Mouse (Mus musculus): ENCODE data around the gene Alpl.

Alpl gene

GRCm38 (mm10) chr4:137772438-137773056 is 23.6 kb downstream of the Alpl start:
- DNase-seq (ENCODE audit: inconsistent age in 2 of 2, low spot score in 1 of 2) = no peak

- DNase-seq (ENCODE audit: inconsistent age in 2 of 2, low spot score in 1 of 2) = no peak
These were observed 24.4 kb downstream of the Alpl start for GRCm38 (mm10) chr4:137771749-137772148.

GRCm38 (mm10) chr4:137770901-137771612 is 25.1 kb downstream of the Alpl start:
- DNase-seq (ENCODE audit: inconsistent age in 2 of 2, low spot score in 1 of 2) = peak in 1 of 2 experiments; percentile 58

GRCm38 (mm10) chr4:137769635-137770034 is 26.5 kb downstream of the Alpl start:
- DNase-seq (ENCODE audit: inconsistent age in 2 of 2, low spot score in 1 of 2) = peak in 1 of 2 experiments; percentile 53

GRCm38 (mm10) chr4:137768831-137769230 is 27.4 kb downstream of the Alpl start:
- peak in 1 of 2 experiments; percentile 51 for DNase-seq (ENCODE audit: inconsistent age in 2 of 2, low spot score in 1 of 2)

- DNase-seq (ENCODE audit: inconsistent age in 2 of 2, low spot score in 1 of 2) = no peak
These were observed 27.8 kb downstream of the Alpl start for GRCm38 (mm10) chr4:137768381-137768780.

GRCm38 (mm10) chr4:137766365-137766764 is 29.8 kb downstream of the Alpl start:
- DNase-seq (ENCODE audit: inconsistent age in 2 of 2, low spot score in 1 of 2) = no peak

- peak; percentile 84 to 92 for DNase-seq (ENCODE audit: inconsistent age in 2 of 2, low spot score in 1 of 2)
These were observed 30.6 kb downstream of the Alpl start for GRCm38 (mm10) chr4:137765554-137765971.

GRCm38 (mm10) chr4:137764621-137765020 is 31.6 kb downstream of the Alpl start:
- no peak for DNase-seq (ENCODE audit: inconsistent age in 2 of 2, low spot score in 1 of 2)

- peak in 1 of 2 experiments; percentile 73 for DNase-seq (ENCODE audit: inconsistent age in 2 of 2, low spot score in 1 of 2)
These were observed 32.2 kb downstream of the Alpl start for GRCm38 (mm10) chr4:137763920-137764495.

GRCm38 (mm10) chr4:137762886-137763285 is 33.3 kb downstream of the Alpl start:
- DNase-seq (ENCODE audit: inconsistent age in 2 of 2, low spot score in 1 of 2) = no peak

GRCm38 (mm10) chr4:137754446-137754845 is 41.7 kb downstream of the Alpl start:
- no peak for DNase-seq (ENCODE audit: inconsistent age in 2 of 2, low spot score in 1 of 2)

- DNase-seq (ENCODE audit: inconsistent age in 2 of 2, low spot score in 1 of 2) = no peak
These were observed 43.0 kb downstream of the Alpl start for GRCm38 (mm10) chr4:137753199-137753598.

- peak; percentile 63 to 67 for DNase-seq (ENCODE audit: inconsistent age in 2 of 2, low spot score in 1 of 2)
These were observed 43.7 kb downstream of the Alpl start for GRCm38 (mm10) chr4:137752471-137752870.

GRCm38 (mm10) chr4:137751717-137752116 is 44.5 kb downstream of the Alpl start:
- peak; percentile 71 to 77 for DNase-seq (ENCODE audit: inconsistent age in 2 of 2, low spot score in 1 of 2)

GRCm38 (mm10) chr4:137751310-137751709 is 44.9 kb downstream of the Alpl start:
- DNase-seq (ENCODE audit: inconsistent age in 2 of 2, low spot score in 1 of 2) = no peak

GRCm38 (mm10) chr4:137750121-137750520 is 46.1 kb downstream of the Alpl start:
- DNase-seq (ENCODE audit: inconsistent age in 2 of 2, low spot score in 1 of 2) = no peak

- DNase-seq (ENCODE audit: inconsistent age in 2 of 2, low spot score in 1 of 2) = no peak
These were observed 46.5 kb downstream of the Alpl start for GRCm38 (mm10) chr4:137749680-137750079.

- no peak for DNase-seq (ENCODE audit: inconsistent age in 2 of 2, low spot score in 1 of 2)
These were observed 47.5 kb downstream of the Alpl start for GRCm38 (mm10) chr4:137748726-137749125.

- DNase-seq (ENCODE audit: inconsistent age in 2 of 2, low spot score in 1 of 2) = no peak
These were observed 48.6 kb downstream of the Alpl start for GRCm38 (mm10) chr4:137747590-137747989.

- peak in 1 of 2 experiments; percentile 44 for DNase-seq (ENCODE audit: inconsistent age in 2 of 2, low spot score in 1 of 2)
These were observed 49.1 kb downstream of the Alpl start for GRCm38 (mm10) chr4:137747091-137747490.

GRCm38 (mm10) chr4:137744433-137744918 is 51.7 kb downstream of the Alpl start:
- peak; percentile 50 to 71 for DNase-seq (ENCODE audit: inconsistent age in 2 of 2, low spot score in 1 of 2)
